Comparison of ENCODE assay signal across 12 mouse cellular contexts in genomic region chr11:72369904-72370672, GRCm38 (mm10). TPM values are rescaled to one million over a fixed set of nuclear protein-coding genes. Genes with fewer than 3 reads are reported as not detected.
DNase-seq lines count a peak whose midpoint lies in the region; ATAC-seq and TF ChIP-seq lines count a peak whose summit lies in the region.
"Had no signal": no experiment of that assay in that cellular context is flagged by ENCODE, and none has a peak within 500 bp of the region (broad histone marks: within the 10 kb centered on the region; RNA-seq: fewer than 3 reads in every experiment).

No protein-coding gene starts in this region.

- TF ChIP-seq CTCF in kidney, adult 2 months (conservative IDR thresholded peaks at IDR 0.05; ENCODE audit: insufficient read depth, insufficient read length, low read depth, low read length) = no peak
- TF ChIP-seq CTCF in midbrain, postnatal 0 days (IDR thresholded peaks at IDR 0.05) = peak; percentile 52

- H3K4me3 ChIP-seq in kidney, adult 2 months (ENCODE audit: insufficient read depth, low read depth, low read length) = no peak overlapping the region
- no peak overlapping the region for H3K4me3 ChIP-seq in kidney, embryonic 16.5 days (ENCODE audit: low read length)
- no peak overlapping the region for H3K4me3 ChIP-seq in midbrain, postnatal 0 days (ENCODE audit: low read depth, low read length)
- H3K4me3 ChIP-seq in midbrain, embryonic 10.5 days = no peak overlapping the region
- H3K4me3 ChIP-seq in heart, embryonic 15.5 days = no peak overlapping the region
- H3K4me3 ChIP-seq: embryonic facial prominence, embryonic 12.5 days; limb, embryonic 15.5 days had no signal

- H3K9ac ChIP-seq in kidney, embryonic 16.5 days (replicated peaks; ENCODE audit: low read length) = no peak overlapping the region
- no peak overlapping the region for H3K9ac ChIP-seq in midbrain, postnatal 0 days (replicated peaks; ENCODE audit: low read length, poor library complexity, severe bottlenecking)
- H3K9ac ChIP-seq in heart, embryonic 15.5 days = no peak overlapping the region
- H3K9ac ChIP-seq: embryonic facial prominence, embryonic 12.5 days; limb, embryonic 15.5 days had no signal

- no peak for TF ChIP-seq POLR2A in kidney, adult 2 months (IDR thresholded peaks at IDR 0.05; ENCODE audit: low read depth, low read length)

- no peaks in the 10 kb centered on the region for H3K36me3 ChIP-seq in kidney, adult 2 months (ENCODE audit: control insufficient read depth, insufficient read depth, low read length)
- no peaks in the 10 kb centered on the region for H3K36me3 ChIP-seq in kidney, embryonic 16.5 days (ENCODE audit: insufficient read depth, low read length)
- no peaks in the 10 kb centered on the region for H3K36me3 ChIP-seq in midbrain, postnatal 0 days (ENCODE audit: insufficient read depth, low read length)
- H3K36me3 ChIP-seq in midbrain, embryonic 10.5 days = no peaks in the 10 kb centered on the region
- no peaks in the 10 kb centered on the region for H3K36me3 ChIP-seq in heart, embryonic 15.5 days
- H3K36me3 ChIP-seq: embryonic facial prominence, embryonic 12.5 days; limb, embryonic 15.5 days had no signal

- WGBS in kidney, adult 2 months = 20% methylated on average over 12 of the region's 12 CpGs
- 17% methylated on average over 12 of the region's 12 CpGs for WGBS in kidney, embryonic 16.5 days
- WGBS in midbrain, postnatal 0 days = 28% methylated on average over 12 of the region's 12 CpGs
- WGBS in midbrain, embryonic 10.5 days = 50% methylated on average over 12 of the region's 12 CpGs
- WGBS in heart, embryonic 15.5 days = 16% methylated on average over 12 of the region's 12 CpGs

- 0 out of 2 replicates have a peak, but pooled peaks cover 1% of the 10 kb centered on the region for H3K27me3 ChIP-seq in kidney, adult 2 months (replicated peaks; ENCODE audit: control insufficient read depth, insufficient read depth, low read length)
- H3K27me3 ChIP-seq in kidney, embryonic 16.5 days (ENCODE audit: insufficient read depth, low read length) = no peaks in the 10 kb centered on the region
- H3K27me3 ChIP-seq in midbrain, postnatal 0 days (ENCODE audit: insufficient read depth, low read length) = no peaks in the 10 kb centered on the region
- no peaks in the 10 kb centered on the region for H3K27me3 ChIP-seq in midbrain, embryonic 10.5 days (ENCODE audit: low read depth, poor library complexity, severe bottlenecking)
- H3K27me3 ChIP-seq in heart, embryonic 15.5 days = no peaks in the 10 kb centered on the region
- H3K27me3 ChIP-seq: embryonic facial prominence, embryonic 12.5 days; limb, embryonic 15.5 days had no signal

- H3K9me3 ChIP-seq in kidney, embryonic 16.5 days (ENCODE audit: low read length) = 0 out of 2 replicates have a peak, but pooled peaks cover 3% of the 10 kb centered on the region
- H3K9me3 ChIP-seq in midbrain, postnatal 0 days (ENCODE audit: low read length) = no peaks in the 10 kb centered on the region
- no peaks in the 10 kb centered on the region for H3K9me3 ChIP-seq in midbrain, embryonic 10.5 days (replicated peaks)
- no peaks in the 10 kb centered on the region for H3K9me3 ChIP-seq in heart, embryonic 15.5 days (replicated peaks)
- H3K9me3 ChIP-seq: embryonic facial prominence, embryonic 12.5 days; limb, embryonic 15.5 days had no signal

- H3K4me2 ChIP-seq in kidney, embryonic 16.5 days (replicated peaks; ENCODE audit: low read depth, low read length) = no peak overlapping the region
- no peak overlapping the region for H3K4me2 ChIP-seq in midbrain, postnatal 0 days (ENCODE audit: low read depth, low read length, poor library complexity, severe bottlenecking)
- peak overlapping the region; percentile 10; the same call in 1 of the 2 replicates for H3K4me2 ChIP-seq in heart, embryonic 15.5 days
- H3K4me2 ChIP-seq: embryonic facial prominence, embryonic 12.5 days; limb, embryonic 15.5 days had no signal

- peak; percentile 20 for DNase-seq in kidney, adult 2 months
- peak; percentile 17 for DNase-seq in midbrain, postnatal 0 days (ENCODE audit: low spot score)
- no peak for DNase-seq in midbrain, embryonic 10.5 days (ENCODE audit: low spot score)
- DNase-seq in cerebellum, postnatal 14 days = no peak
- no peak for DNase-seq in right cerebral cortex, postnatal 4 days
- DNase-seq: thymus, postnatal 14 days had no signal

- H3K4me1 ChIP-seq in kidney, adult 2 months (ENCODE audit: control insufficient read depth, insufficient read depth, low read length) = no peaks in the 10 kb centered on the region
- H3K4me1 ChIP-seq in kidney, embryonic 16.5 days (ENCODE audit: insufficient read depth, low read length) = no peaks in the 10 kb centered on the region
- no peaks in the 10 kb centered on the region for H3K4me1 ChIP-seq in midbrain, postnatal 0 days (ENCODE audit: insufficient read depth, low read length)
- H3K4me1 ChIP-seq in midbrain, embryonic 10.5 days = peaks cover 11% of the 10 kb centered on the region; the same call in 1 of the 2 replicates
- peaks cover 9% of the 10 kb centered on the region; the same call in 1 of the 2 replicates for H3K4me1 ChIP-seq in heart, embryonic 15.5 days (replicated peaks)

- no peak for ATAC-seq in kidney, embryonic 16.5 days (ENCODE audit: low FRiP score, low TSS enrichment)
- ATAC-seq in midbrain, postnatal 0 days (ENCODE audit: low FRiP score) = no peak
- no peak for ATAC-seq in heart, embryonic 15.5 days (replicated peaks; ENCODE audit: insufficient number of reproducible peaks, insufficient read depth, low FRiP score, low read depth)

- H3K27ac ChIP-seq in kidney, adult 2 months (ENCODE audit: insufficient read depth, low read depth, low read length) = no peak overlapping the region
- H3K27ac ChIP-seq in kidney, embryonic 16.5 days (ENCODE audit: low read length) = no peak overlapping the region
- no peak overlapping the region for H3K27ac ChIP-seq in midbrain, postnatal 0 days (ENCODE audit: low read depth, low read length)
- H3K27ac ChIP-seq in midbrain, embryonic 10.5 days (replicated peaks) = no peak overlapping the region
- H3K27ac ChIP-seq in heart, embryonic 15.5 days = no peak overlapping the region
- H3K27ac ChIP-seq: embryonic facial prominence, embryonic 12.5 days; limb, embryonic 15.5 days had no signal

RNA-seq across cellular contexts. Expression of gene Tekt1, which starts 7.8 kb away (rescaled TPM):
- 0.13 TPM in 1 of 2 replicates, not detected in the other for polyA plus RNA-seq in kidney, adult 2 months (2012; rRNA removed)
- polyA plus RNA-seq in kidney, embryonic 16.5 days (2015; fragmentation: Nextera tagmentation; extraction: Ambion mirVana) = 6.1 and 6.5 TPM in 2 replicates
- 6.9 and 9.8 TPM in 2 replicates for total RNA-seq in midbrain, postnatal 0 days (2014; rRNA removed)
- 7.4 and 10.3 TPM in 2 replicates for polyA plus RNA-seq in midbrain, postnatal 0 days (2015; fragmentation: Nextera tagmentation; extraction: Ambion mirVana)
- polyA plus RNA-seq in midbrain, embryonic 10.5 days (2016; fragmentation: Nextera tagmentation; extraction: Ambion mirVana) = 6.1 and 6.8 TPM in 2 replicates
- 0.72 and 1.1 TPM in 2 replicates for polyA plus RNA-seq in heart, embryonic 15.5 days (2015; fragmentation: Nextera tagmentation; extraction: Ambion mirVana)

RNA-seq across cellular contexts. Expression of gene Smtnl2, which starts 41.4 kb away (rescaled TPM):
- 20.3 and 22.1 TPM in 2 replicates for polyA plus RNA-seq in kidney, adult 2 months (2012; rRNA removed)
- 109 and 124 TPM in 2 replicates for polyA plus RNA-seq in kidney, embryonic 16.5 days (2015; fragmentation: Nextera tagmentation; extraction: Ambion mirVana)
- total RNA-seq in midbrain, postnatal 0 days (2014; rRNA removed) = 18.0 and 18.6 TPM in 2 replicates
- polyA plus RNA-seq in midbrain, postnatal 0 days (2015; fragmentation: Nextera tagmentation; extraction: Ambion mirVana) = 11.0 and 13.3 TPM in 2 replicates
- polyA plus RNA-seq in midbrain, embryonic 10.5 days (2016; fragmentation: Nextera tagmentation; extraction: Ambion mirVana) = 10.1 and 13.1 TPM in 2 replicates
- 114 and 133 TPM in 2 replicates for polyA plus RNA-seq in heart, embryonic 15.5 days (2015; fragmentation: Nextera tagmentation; extraction: Ambion mirVana)

RNA-seq across cellular contexts. Expression of gene Fbxo39, which starts 55.8 kb away (rescaled TPM):
- 0.07 and 0.11 TPM in 2 replicates for polyA plus RNA-seq in kidney, adult 2 months (2012; rRNA removed)
- not detected in 2 replicates for polyA plus RNA-seq in kidney, embryonic 16.5 days (2015; fragmentation: Nextera tagmentation; extraction: Ambion mirVana)
- not detected in 2 replicates for total RNA-seq in midbrain, postnatal 0 days (2014; rRNA removed)
- polyA plus RNA-seq in midbrain, postnatal 0 days (2015; fragmentation: Nextera tagmentation; extraction: Ambion mirVana) = not detected in 2 replicates
- polyA plus RNA-seq in midbrain, embryonic 10.5 days (2016; fragmentation: Nextera tagmentation; extraction: Ambion mirVana) = not detected in 2 replicates
- not detected in 2 replicates for polyA plus RNA-seq in heart, embryonic 15.5 days (2015; fragmentation: Nextera tagmentation; extraction: Ambion mirVana)
- total RNA-seq: adrenal gland, adult 18-20 months had no signal
- polyA plus RNA-seq: embryonic facial prominence, embryonic 12.5 days; hindbrain, embryonic 11.5 days; limb, embryonic 15.5 days had no signal

Comparison
In these comparisons a context has a peak if more than half of its experiments do, and no peak if none do; other contexts are left out.
1. DNase-seq: peak in kidney, adult 2 months (single experiment) and midbrain, postnatal 0 days (single experiment); none in midbrain, embryonic 10.5 days (single experiment), cerebellum, postnatal 14 days (0 of 2) and right cerebral cortex, postnatal 4 days (single experiment).